Mouse (Mus musculus): ENCODE data around the gene Acot2. TPM values are rescaled to one million over a fixed set of nuclear protein-coding genes. Genes with fewer than 3 reads are reported as not detected.

Gene Acot2
- total RNA-seq (2023), result 4.6 and 5.4 TPM in 2 replicates

DNA sequence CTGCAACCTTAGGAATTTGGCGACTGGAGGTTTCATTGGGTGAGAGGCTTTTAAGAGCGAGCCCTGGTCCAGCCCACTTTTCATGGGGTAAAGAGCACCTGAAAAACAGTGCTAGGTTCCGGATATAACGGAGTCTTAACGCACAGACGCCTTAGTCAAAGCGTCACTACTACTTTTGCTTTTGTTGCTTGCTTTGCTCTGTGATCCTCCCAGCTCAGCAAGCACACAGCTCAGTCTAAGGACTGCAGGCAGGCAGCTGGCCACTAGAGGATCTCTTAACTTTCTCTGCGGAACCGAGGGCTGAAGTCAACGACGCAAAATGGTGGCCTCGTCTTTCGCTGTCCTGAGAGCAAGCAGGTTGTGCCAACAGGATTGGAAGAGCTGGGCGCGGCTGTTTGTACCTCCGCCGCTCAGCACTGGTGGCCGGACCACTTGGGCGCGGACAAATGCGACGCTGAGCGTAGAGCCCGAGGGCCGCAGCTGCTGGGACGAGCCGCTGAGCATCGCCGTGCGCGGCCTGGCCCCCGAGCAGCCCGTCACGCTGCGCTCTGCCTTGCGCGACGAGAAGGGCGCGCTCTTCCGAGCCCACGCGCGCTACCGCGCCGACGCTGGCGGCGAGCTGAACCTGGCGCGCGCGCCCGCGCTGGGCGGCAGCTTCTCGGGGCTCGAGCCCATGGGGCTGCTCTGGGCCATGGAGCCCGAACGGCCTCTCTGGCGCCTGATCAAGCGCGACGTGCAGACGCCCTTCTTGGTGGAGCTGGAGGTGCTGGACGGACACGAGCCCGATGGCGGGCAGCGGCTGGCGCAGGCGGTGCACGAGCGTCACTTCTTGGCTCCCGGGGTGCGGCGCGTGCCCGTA lies at the start of gene Acot2:
Gene Acot2, plus strand, starts transcription at position 279 of the 859 bp plus-strand sequence.

GRCm38 (mm10) chr12:83950493-83950839 lies 37.2 kb upstream of the Acot2 start, which contains the start of gene Riox1:
Riox1 (plus strand) TSS chr12:83950608.

DNA sequence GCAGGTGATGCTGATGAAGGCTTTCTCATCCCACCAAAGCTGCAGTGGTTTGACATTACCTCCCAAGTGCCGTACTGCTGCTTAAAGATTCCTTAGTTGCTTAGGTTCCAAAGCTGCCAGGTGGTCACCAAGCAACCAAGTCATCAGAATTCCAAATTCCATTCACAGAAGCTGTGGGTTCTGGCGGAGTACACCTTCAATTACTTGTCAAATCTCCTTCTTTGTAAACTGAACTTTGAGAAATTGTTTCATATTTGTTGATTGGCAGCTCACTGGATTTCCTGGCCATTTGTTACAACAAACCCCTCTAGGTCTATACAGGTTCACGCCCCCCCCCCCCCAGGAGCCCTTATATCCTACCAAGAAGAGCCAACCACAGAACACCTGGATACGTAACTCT lies 2.9 kb upstream of the Acot2 start, which contains the start of gene Heatr4:
Gene Heatr4, minus strand, starts transcription at position 101 of the 400 bp plus-strand sequence.

GRCm38 (mm10) chr12:84009171-84009965 lies 21.7 kb downstream of the Acot2 start, which contains the start of gene Acot1:
Acot1 (plus strand) TSS chr12:84009490.

DNA sequence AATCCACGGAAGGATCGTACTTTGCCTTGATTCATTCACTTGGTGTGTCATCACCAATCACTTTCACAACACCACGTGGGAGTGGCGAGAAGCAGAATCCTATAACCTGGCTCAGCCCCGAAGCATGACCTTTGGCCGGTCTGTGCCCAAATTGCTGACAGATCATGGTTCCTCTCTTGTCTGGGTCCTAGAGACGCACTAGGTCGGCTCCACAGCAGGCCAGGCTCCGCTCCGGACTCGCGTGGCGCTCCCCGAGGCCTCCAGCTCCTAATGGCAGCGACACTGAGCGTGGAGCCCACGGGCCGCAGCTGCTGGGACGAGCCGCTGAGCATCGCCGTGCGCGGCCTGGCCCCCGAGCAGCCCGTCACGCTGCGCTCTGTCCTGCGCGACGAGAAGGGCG lies 50.6 kb downstream of the Acot2 start, which contains the start of gene Acot4:
Gene Acot4, plus strand, starts transcription at position 139 of the 400 bp plus-strand sequence.

GRCm38 (mm10) chr12:84038691-84039111 lies 51.0 kb downstream of the Acot2 start, which contains the start of gene Gm49366:
Gm49366 (plus strand) TSS chr12:84038935.

Other genes with a start within 250 kb of the Acot2 start
- 0.14 TPM in 1 of 2 replicates, not detected in the other for gene Papln, start 224.2 kb upstream of the Acot2 start, total RNA-seq (2023)
- 128 and 146 TPM in 2 replicates for gene Numb, start 65.9 kb upstream of the Acot2 start, total RNA-seq (2023)
- 38.5 and 50.5 TPM in 2 replicates for gene Riox1, start 37.3 kb upstream of the Acot2 start, total RNA-seq (2023)
- not detected in 2 replicates for gene Heatr4, start 3.0 kb upstream of the Acot2 start, total RNA-seq (2023)
- 10.6 and 15.6 TPM in 2 replicates for gene Acot1, start 21.6 kb downstream of the Acot2 start, total RNA-seq (2023)
- gene Acot4, start 50.5 kb downstream of the Acot2 start, total RNA-seq (2023), result 0.16 TPM in 1 of 2 replicates, not detected in the other
- gene Gm49366, start 51.1 kb downstream of the Acot2 start, total RNA-seq (2023), result not detected in 2 replicates
- not detected in 2 replicates for gene Acot3, start 64.3 kb downstream of the Acot2 start, total RNA-seq (2023)
- gene Acot5, start 81.5 kb downstream of the Acot2 start, total RNA-seq (2023), result not detected in 2 replicates
- gene Acot6, start 112.8 kb downstream of the Acot2 start, total RNA-seq (2023), result 0.34 TPM in 1 of 2 replicates, not detected in the other
- gene Dnal1, start 126.5 kb downstream of the Acot2 start, total RNA-seq (2023), result 0.57 TPM in 1 of 2 replicates, not detected in the other
- 2.7 and 7.8 TPM in 2 replicates for gene Pnma1, start 160.6 kb downstream of the Acot2 start, total RNA-seq (2023)
- 88.6 and 151 TPM in 2 replicates for gene Elmsan1, start 231.0 kb downstream of the Acot2 start, total RNA-seq (2023)

Measured in neutrophil, adult 65 days (primary cell).